Mouse (Mus musculus) inflammation-experienced regulatory T-cells, adult 6 months (primary cell): ENCODE results near the gene Usp15. TPM values are rescaled to one million over a fixed set of nuclear protein-coding genes. Genes with fewer than 3 reads are reported as not detected.
"Not testable (repeated sequence)": the region's sequence is repeated elsewhere in the genome, so short reads cannot be mapped to it uniquely, and the experiment has no call there.

Experiments used
- ATAC-seq: one replicate; pipeline ENCODE4 v1.8.0; 2017
- polyA plus RNA-seq, 3 experiments: library from polyadenylated mRNA; unstranded; fragments of 100-300 nt; shearing (Covaris generic); gene quantifications; one replicate each; pipeline ENCODE4 v1.2.1; 2017

The Usp15 gene
- polyA plus RNA-seq = 100 to 1,000 TPM; 126 to 177 (median 143) TPM

- peak; percentile 76 for ATAC-seq
Measured at GRCm38 (mm10) chr10:123196835-123197559, at the start of gene Usp15. Usp15 (minus strand) TSS chr10:123196995.

- ATAC-seq = no peak
Measured at GRCm38 (mm10) chr10:123229420-123229819, 32.6 kb upstream of the Usp15 start.

GRCm38 (mm10) chr10:123222785-123223184 is 26.0 kb upstream of the Usp15 start:
- no peak for ATAC-seq

- no peak for ATAC-seq
Measured at GRCm38 (mm10) chr10:123209517-123209916, 12.7 kb upstream of the Usp15 start.

GRCm38 (mm10) chr10:123208336-123208735 is 11.5 kb upstream of the Usp15 start:
- no peak for ATAC-seq

- ATAC-seq = no peak
Measured at GRCm38 (mm10) chr10:123206074-123206473, 9.3 kb upstream of the Usp15 start.

- not testable (repeated sequence) for ATAC-seq
Measured at GRCm38 (mm10) chr10:123205364-123205763, 8.6 kb upstream of the Usp15 start.

- ATAC-seq = no peak
Measured at GRCm38 (mm10) chr10:123201981-123202758, 5.4 kb upstream of the Usp15 start.

- no peak for ATAC-seq
Measured at GRCm38 (mm10) chr10:123201436-123201835, 4.6 kb upstream of the Usp15 start.

- no peak for ATAC-seq
Measured at GRCm38 (mm10) chr10:123200996-123201395, 4.2 kb upstream of the Usp15 start.

GRCm38 (mm10) chr10:123200320-123200659 is 3.5 kb upstream of the Usp15 start:
- ATAC-seq = no peak

- ATAC-seq = no peak
Measured at GRCm38 (mm10) chr10:123199615-123200319, 3.0 kb upstream of the Usp15 start.

- ATAC-seq = no peak
Measured at GRCm38 (mm10) chr10:123199119-123199518, 2.3 kb upstream of the Usp15 start.

GRCm38 (mm10) chr10:123198183-123198582 is 1.4 kb upstream of the Usp15 start:
- no peak for ATAC-seq

- ATAC-seq = peak; percentile 62
Measured at GRCm38 (mm10) chr10:123195961-123196834, 597 bp downstream of the Usp15 start.

- ATAC-seq = no peak
Measured at GRCm38 (mm10) chr10:123195501-123195900, 1.3 kb downstream of the Usp15 start.

- no peak for ATAC-seq
Measured at GRCm38 (mm10) chr10:123191038-123191437, 5.8 kb downstream of the Usp15 start.

- ATAC-seq = no peak
Measured at GRCm38 (mm10) chr10:123187337-123187736, 9.5 kb downstream of the Usp15 start.

GRCm38 (mm10) chr10:123185907-123186306 is 10.9 kb downstream of the Usp15 start:
- no peak for ATAC-seq

GRCm38 (mm10) chr10:123183743-123184142 is 13.1 kb downstream of the Usp15 start:
- no peak for ATAC-seq

- ATAC-seq = no peak
Measured at GRCm38 (mm10) chr10:123183243-123183642, 13.6 kb downstream of the Usp15 start.

- ATAC-seq = no peak
Measured at GRCm38 (mm10) chr10:123182391-123182790, 14.4 kb downstream of the Usp15 start.
